14 mouse cellular contexts compared by ENCODE assay signal in the genomic region with DNA sequence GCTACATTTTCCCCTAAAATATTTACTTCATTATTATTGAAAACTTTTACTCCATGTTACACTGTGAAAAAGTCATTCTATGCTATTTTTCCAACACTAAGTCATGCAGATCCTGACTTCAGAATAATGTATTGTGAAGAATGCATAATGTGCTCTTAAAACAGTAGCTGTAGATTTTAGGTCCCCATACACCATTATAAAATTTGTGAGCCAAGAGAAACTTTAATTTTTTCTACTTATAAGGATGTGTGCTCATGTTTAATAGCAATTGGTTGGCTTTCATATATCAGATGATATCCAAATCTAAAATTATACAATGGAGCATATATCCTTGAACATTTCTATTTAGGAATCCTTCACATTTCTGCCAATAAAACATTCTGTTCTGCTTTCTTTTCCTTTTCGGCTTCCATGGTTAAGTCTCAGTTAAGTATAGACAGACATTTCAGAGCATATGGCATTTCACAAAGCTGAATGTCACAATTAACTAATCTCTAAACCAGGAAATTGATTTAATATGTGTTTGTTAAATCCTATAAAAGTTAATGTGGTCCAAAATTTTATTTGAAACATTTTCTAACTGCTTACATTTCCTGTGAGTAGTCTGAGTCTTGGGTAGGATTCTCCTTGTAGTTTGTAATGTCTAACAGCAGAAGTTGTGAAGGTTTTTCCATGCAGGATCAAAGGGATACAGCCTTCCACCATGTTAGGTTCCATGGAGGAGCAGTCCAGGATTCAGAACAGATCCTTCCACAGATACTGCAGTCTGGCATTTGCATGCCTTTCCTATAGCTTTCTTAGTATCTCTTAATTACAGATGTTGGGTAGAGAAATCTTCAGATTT.
"Had no signal": no experiment of that assay in that cellular context is flagged by ENCODE, and none has a peak within 500 bp of the region (broad histone marks: within the 10 kb centered on the region; RNA-seq: fewer than 3 reads in every experiment).

No protein-coding gene starts in this region.

- H3K4me1 ChIP-seq: limb, embryonic 12.5 days; midbrain, embryonic 12.5 days; neural tube, embryonic 13.5 days had no signal

- H3K4me3 ChIP-seq: limb, embryonic 12.5 days; midbrain, embryonic 12.5 days; neural tube, embryonic 13.5 days had no signal

- ATAC-seq: midbrain, embryonic 16.5 days had no signal

- H3K9ac ChIP-seq: limb, embryonic 12.5 days; liver, embryonic 14.5 days; midbrain, embryonic 12.5 days; neural tube, embryonic 13.5 days had no signal

- H3K27me3 ChIP-seq: limb, embryonic 12.5 days; midbrain, embryonic 12.5 days; neural tube, embryonic 13.5 days had no signal

- DNase-seq: kidney, adult 9 months; kidney, postnatal 4 days; liver; lung, adult 18-20 months; retina, postnatal 1 day; right cerebral cortex, postnatal 4 days; spleen, adult 18-20 months; thymus, postnatal 36 days had no signal

- H3K36me3 ChIP-seq: limb, embryonic 12.5 days; midbrain, embryonic 12.5 days; neural tube, embryonic 13.5 days had no signal

- H3K4me2 ChIP-seq: limb, embryonic 12.5 days; midbrain, embryonic 12.5 days; neural tube, embryonic 13.5 days had no signal

- H3K27ac ChIP-seq: kidney, postnatal 0 days; limb, embryonic 12.5 days; liver, embryonic 14.5 days; midbrain, embryonic 12.5 days; neural tube, embryonic 13.5 days had no signal

- H3K9me3 ChIP-seq: limb, embryonic 12.5 days; midbrain, embryonic 12.5 days; neural tube, embryonic 13.5 days had no signal
